Mouse (Mus musculus) neural tube, embryonic 12.5 days (tissue): ENCODE measurements at regions not wholly inside any gene's neighbourhood (a gene's known extent, or its start where the extent isn't known, plus 50 kb on each side); places are given as distances from the start of the nearest gene placed in this dataset.

Experiments used
- ATAC-seq: fragments of 200-750 bp; cut with Nextera tagmentation; 2 replicates; pipeline ENCODE4 v1.8.0; 2017; ENCODE audit warnings: low read depth, mild to moderate bottlenecking, moderate TSS enrichment, moderate library complexity; ENCODE audit not compliant: low FRiP score
- H3K27ac ChIP-seq: fragments of 300-500 bp; sonication (generic); 2 replicates; pipeline ENCODE4 v1.5.1; 2016
- H3K27me3 ChIP-seq: fragments of 300-500 bp; sonication (generic); replicated peaks from 2 replicates; pipeline ENCODE4 v1.6.1; 2016; ENCODE audit warnings: mild to moderate bottlenecking
- H3K36me3 ChIP-seq: fragments of 300-500 bp; sonication (generic); 2 replicates; pipeline ENCODE4 v1.6.1; 2016; ENCODE audit warnings: mild to moderate bottlenecking
- H3K4me1 ChIP-seq: fragments of 300-500 bp; sonication (generic); 2 replicates; pipeline ENCODE4 v1.6.1; 2016
- H3K4me2 ChIP-seq: fragments of 300-500 bp; sonication (generic); replicated peaks from 2 replicates; pipeline ENCODE4 v1.6.1; 2016; ENCODE audit warnings: mild to moderate bottlenecking
- H3K4me3 ChIP-seq: fragments of 300-500 bp; sonication (generic); 2 replicates; pipeline ENCODE4 v1.5.1; 2016
- H3K9ac ChIP-seq: fragments of 300-500 bp; sonication (generic); 2 replicates; pipeline ENCODE4 v1.6.1; 2016; ENCODE audit warnings: mild to moderate bottlenecking
- H3K9me3 ChIP-seq: fragments of 300-500 bp; sonication (generic); 2 replicates; pipeline ENCODE4 v1.6.1; 2016; ENCODE audit warnings: mild to moderate bottlenecking
- WGBS: fragments of 180-500 bp; shearing (Covaris S2); methylation state at CpG from one replicate; pipeline ENCODE4 v1.1.7; 2016; 5-methylcytosine and 5-hydroxymethylcytosine counted together

GRCm38 (mm10) chr3:150699990-150700389 lies 737.7 kb upstream of the Adgrl4 start:
- H3K27me3 ChIP-seq, result no peaks in the 10 kb centered on the region
- no peaks in the 10 kb centered on the region for H3K36me3 ChIP-seq
- H3K4me1 ChIP-seq, result no peaks in the 10 kb centered on the region
- no peak for ATAC-seq
- no peaks in the 10 kb centered on the region for H3K9me3 ChIP-seq
- H3K4me2 ChIP-seq, result no peak overlapping the region
- 76% methylated on average over 2 of the region's 2 CpGs for WGBS
- no peak overlapping the region for H3K4me3 ChIP-seq
- no peak overlapping the region for H3K27ac ChIP-seq
- no peak overlapping the region for H3K9ac ChIP-seq
